Mouse (Mus musculus) neutrophil, adult 5-6 weeks (primary cell): ENCODE results near the gene 1700020A23Rik. TPM values are rescaled to one million over a fixed set of nuclear protein-coding genes. Genes with fewer than 3 reads are reported as not detected.

Source experiments
- ATAC-seq: fragments of 151-379, 151-347 bp; 2 replicates; pipeline ENCODE4 v1.8.0; 2017; ENCODE audit warnings: mild to moderate bottlenecking, moderate TSS enrichment; ENCODE audit not compliant: insufficient number of reproducible peaks, poor library complexity, low FRiP score, severe bottlenecking; ENCODE audit errors: extremely low read depth
- total RNA-seq: library from RNA; stranded (forward); fragments of 200-1000 nt; gene quantifications from 2 replicates; pipeline ENCODE4 v1.2.3, GENCODE M21; 2017

1700020A23Rik gene
- total RNA-seq, 1 experiment from 2014 or later, result not detected

- no peak for ATAC-seq
Measured at GRCm38 (mm10) chr2:130448449-130448848, 43.4 kb downstream of the 1700020A23Rik start.

- no peak for ATAC-seq
Measured at GRCm38 (mm10) chr2:130449021-130449793, 44.1 kb downstream of the 1700020A23Rik start.

- peak; percentile 90 for ATAC-seq
Measured at GRCm38 (mm10) chr2:130449794-130450433, 44.9 kb downstream of the 1700020A23Rik start, which contains the start of gene Ptpra. TSS of gene Ptpra (plus strand) at chr2:130450278.

GRCm38 (mm10) chr2:130450434-130450796 lies 45.4 kb downstream of the 1700020A23Rik start:
- 0 out of 2 replicates have a peak, but pooled peaks have one; percentile 10 for ATAC-seq

- ATAC-seq, result no peak
Measured at GRCm38 (mm10) chr2:130451086-130451726, 46.1 kb downstream of the 1700020A23Rik start.

GRCm38 (mm10) chr2:130451727-130452090 lies 46.6 kb downstream of the 1700020A23Rik start:
- no peak for ATAC-seq

- no peak for ATAC-seq
Measured at GRCm38 (mm10) chr2:130452266-130452665, 47.2 kb downstream of the 1700020A23Rik start.

- ATAC-seq, result no peak
Measured at GRCm38 (mm10) chr2:130453421-130453820, 48.4 kb downstream of the 1700020A23Rik start.

- ATAC-seq, result no peak
Measured at GRCm38 (mm10) chr2:130454748-130455370, 49.8 kb downstream of the 1700020A23Rik start.

Other genes with a start within 250 kb of the 1700020A23Rik start
- 64.6 and 67.4 TPM in 2 replicates for gene Snrpb, start 225.9 kb upstream of the 1700020A23Rik start, total RNA-seq
- gene Tmc2, start 210.1 kb upstream of the 1700020A23Rik start, total RNA-seq, result not detected in 2 replicates
- 171 and 211 TPM in 2 replicates for gene Nop56, start 130.8 kb upstream of the 1700020A23Rik start, total RNA-seq
- gene Idh3b, start 120.7 kb upstream of the 1700020A23Rik start, total RNA-seq, result 78.7 and 83.6 TPM in 2 replicates
- not detected in 2 replicates for gene Ebf4, start 110.1 kb upstream of the 1700020A23Rik start, total RNA-seq
- 0.12 TPM in 1 of 2 replicates, not detected in the other for gene Cpxm1, start 7.7 kb upstream of the 1700020A23Rik start, total RNA-seq
- not detected in 2 replicates for gene Gm28372, start within 50 bp of the 1700020A23Rik start, total RNA-seq
- not detected in 2 replicates for gene Tmem239, start 1.2 kb downstream of the 1700020A23Rik start, total RNA-seq
- gene Vps16, start 19.1 kb downstream of the 1700020A23Rik start, total RNA-seq, result 208 and 223 TPM in 2 replicates
- 16.9 TPM in 2 replicates for gene Pced1a, start 19.4 kb downstream of the 1700020A23Rik start, total RNA-seq
- 106 and 115 TPM in 2 replicates for gene Ptpra, start 45.0 kb downstream of the 1700020A23Rik start, total RNA-seq
- 22.0 and 26.0 TPM in 2 replicates for gene Mrps26, start 158.5 kb downstream of the 1700020A23Rik start, total RNA-seq
- not detected in 2 replicates for gene Oxt, start 170.9 kb downstream of the 1700020A23Rik start, total RNA-seq
- gene Avp, start 177.3 kb downstream of the 1700020A23Rik start, total RNA-seq, result not detected in 2 replicates
- gene Fastkd5, start 224.8 kb downstream of the 1700020A23Rik start, total RNA-seq, result 12.0 and 18.9 TPM in 2 replicates
- 3.3 and 4.3 TPM in 2 replicates for gene Ubox5, start 224.8 kb downstream of the 1700020A23Rik start, total RNA-seq
- 0.37 and 0.58 TPM in 2 replicates for gene Lzts3, start 237.5 kb downstream of the 1700020A23Rik start, total RNA-seq